Mouse (Mus musculus) limb, embryonic 14.5 days (tissue): Measurements from ENCODE around the gene Stk38. TPM values are rescaled to one million over a fixed set of nuclear protein-coding genes. Genes with fewer than 3 reads are reported as not detected.

Experiments used
- ATAC-seq: fragments of 200-750 bp; cut with Nextera tagmentation; 2 replicates; pipeline ENCODE4 v1.8.0; 2017; ENCODE audit warnings: low read depth, moderate number of reproducible peaks, moderate TSS enrichment; ENCODE audit not compliant: low FRiP score
- DNase-seq: peaks from one replicate; pipeline ENCODE4 v3.0.0-alpha.2; 2015; ENCODE audit warnings: low spot score
- H3K27ac ChIP-seq: fragments of 300-500 bp; sonication (generic); replicated peaks from 2 replicates; pipeline ENCODE4 v1.5.1; 2014; ENCODE audit warnings: low read depth, mild to moderate bottlenecking, low read length, moderate library complexity, mixed read lengths
- H3K27me3 ChIP-seq: fragments of 300-500 bp; sonication (generic); 2 replicates; pipeline ENCODE4 v1.6.1; 2014; ENCODE audit warnings: low read length, mixed read lengths; ENCODE audit not compliant: control insufficient read depth, insufficient read depth
- H3K36me3 ChIP-seq: fragments of 300-500 bp; sonication (generic); 2 replicates; pipeline ENCODE4 v1.6.1; 2014; ENCODE audit warnings: mild to moderate bottlenecking, low read length, moderate library complexity, mixed read lengths; ENCODE audit not compliant: control insufficient read depth, insufficient read depth
- H3K4me1 ChIP-seq: fragments of 300-500 bp; sonication (generic); 2 replicates; pipeline ENCODE4 v1.6.1; 2014; ENCODE audit warnings: antibody characterized with exemption, low read length, mixed read lengths; ENCODE audit not compliant: control insufficient read depth, insufficient read depth
- H3K4me2 ChIP-seq: fragments of 300-500 bp; sonication (generic); replicated peaks from 2 replicates; pipeline ENCODE4 v1.6.1; 2014; ENCODE audit warnings: low read depth, mild to moderate bottlenecking, low read length, moderate library complexity; ENCODE audit not compliant: severe bottlenecking
- H3K4me3 ChIP-seq: fragments of 300-500 bp; sonication (generic); replicated peaks from 2 replicates; pipeline ENCODE4 v1.5.1; 2014; ENCODE audit warnings: low read length
- H3K9ac ChIP-seq: fragments of 300-500 bp; sonication (generic); 2 replicates; pipeline ENCODE4 v1.6.1; 2014; ENCODE audit warnings: mild to moderate bottlenecking, low read depth, low read length, moderate library complexity; ENCODE audit not compliant: severe bottlenecking
- H3K9me3 ChIP-seq: fragments of 300-500 bp; sonication (generic); 2 replicates; pipeline ENCODE4 v1.6.1; 2016; ENCODE audit warnings: low read length; ENCODE audit not compliant: control insufficient read depth
- POLR2A ChIP-seq: fragments of 200-500 bp; IDR thresholded peaks from 2 replicates; pipeline ENCODE4 v1.8.0; 2012; ENCODE audit warnings: inconsistent platforms, mild to moderate bottlenecking, moderate library complexity, borderline replicate concordance; ENCODE audit not compliant: insufficient read depth, insufficient read length; ENCODE audit errors: extremely low read depth
- WGBS: fragments of 180-500 bp; shearing (Covaris S2); extraction: QIAGEN DNeasy Blood & Tissue Kit; methylation state at CpG from one replicate; pipeline ENCODE4 v1.1.7; 2014; 5-methylcytosine and 5-hydroxymethylcytosine counted together
- polyA plus RNA-seq, 2 experiments: library from polyadenylated mRNA; depleted of rRNA in 1 of 2; stranded (reverse) in 1 of 2; unstranded in 1 of 2; fragments of >200 nt; fragmentation: Nextera tagmentation in 1 of 2; extraction: Ambion mirVana in 1 of 2; gene quantifications; 2 replicates each; pipeline versions ENCODE4 v1.2.1 to v1.2.3; 2012 to 2014

Stk38 gene
- polyA plus RNA-seq, 2 experiments = 86.6 to 115 TPM

DNA sequence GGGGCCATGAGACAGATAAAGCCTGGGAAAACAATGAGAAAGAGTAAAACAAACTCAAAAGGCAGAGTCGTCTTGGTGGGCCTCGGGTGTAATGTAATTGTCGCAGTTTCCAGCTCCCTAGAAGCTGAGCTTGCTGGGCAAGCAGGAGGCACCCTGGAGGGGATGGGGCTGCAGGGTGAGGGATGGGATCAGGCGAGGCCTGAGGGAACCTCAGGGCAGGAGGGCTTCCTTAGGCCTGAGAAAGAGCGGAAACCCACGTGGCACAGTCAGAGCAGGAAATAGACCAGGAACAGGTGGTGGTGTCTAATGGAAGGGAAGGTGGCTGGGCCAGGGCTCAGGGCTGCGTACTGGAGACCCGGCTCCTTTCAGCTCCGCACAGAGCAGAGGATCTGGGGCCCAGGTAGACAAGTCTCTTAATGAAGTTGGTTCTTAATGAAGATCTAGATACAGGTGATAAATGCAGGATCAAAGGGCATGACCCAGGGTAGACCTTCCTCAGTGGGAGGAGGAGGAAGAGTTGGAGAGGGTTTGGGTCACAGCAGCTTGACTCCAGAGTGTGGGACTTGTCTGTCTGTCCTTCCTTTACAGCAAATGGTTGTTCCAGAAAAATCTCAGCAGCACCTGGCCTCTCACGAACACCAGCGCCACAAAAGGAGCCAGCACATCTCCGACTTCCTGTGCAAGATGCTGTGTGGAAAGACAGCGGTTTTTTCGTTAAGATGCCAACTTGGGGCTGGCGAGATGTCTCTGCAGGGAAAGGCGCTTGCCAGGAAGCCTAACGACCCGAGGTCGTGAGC is 73.5 kb downstream of the Stk38 start:
- Histone ChIP-seq H3K4me3 (no peak overlapping the region), H3K36me3 (no peaks in the 10 kb centered on the region), H3K9me3 (no peaks in the 10 kb centered on the region), H3K27me3 (no peaks in the 10 kb centered on the region), H3K9ac (no peak overlapping the region), H3K27ac (no peak overlapping the region), H3K4me2 (no peak overlapping the region), H3K4me1 (peaks cover 11% of the 10 kb centered on the region)
- no peak for DNase-seq
- WGBS = 71% methylated on average over 19 of the region's 19 CpGs
- TF ChIP-seq POLR2A = no peak
- ATAC-seq = no peak

GRCm38 (mm10) chr17:28932274-28932673 is 75.5 kb downstream of the Stk38 start:
- no peak overlapping the region for H3K27ac ChIP-seq
- H3K4me2 ChIP-seq = no peak overlapping the region
- no peaks in the 10 kb centered on the region for H3K27me3 ChIP-seq
- DNase-seq (no peak), ATAC-seq (no peak)
- no peaks in the 10 kb centered on the region for H3K36me3 ChIP-seq
- H3K4me1 ChIP-seq = peaks cover 11% of the 10 kb centered on the region
- no peak for TF ChIP-seq POLR2A
- no peak overlapping the region for H3K4me3 ChIP-seq
- H3K9ac ChIP-seq = no peak overlapping the region
- H3K9me3 ChIP-seq = no peaks in the 10 kb centered on the region
- WGBS = 83% methylated on average over 4 of the region's 4 CpGs

- Histone ChIP-seq H3K27ac (no peak overlapping the region), H3K4me1 (peaks cover 11% of the 10 kb centered on the region), H3K9ac (no peak overlapping the region), H3K4me3 (no peak overlapping the region), H3K27me3 (no peaks in the 10 kb centered on the region), H3K9me3 (no peaks in the 10 kb centered on the region), H3K36me3 (no peaks in the 10 kb centered on the region), H3K4me2 (no peak overlapping the region)
- TF ChIP-seq POLR2A = no peak
- WGBS = 89% methylated on average over 18 of the region's 18 CpGs
- ATAC-seq = no peak
- no peak for DNase-seq
Observed at GRCm38 (mm10) chr17:28931436-28932211, 76.2 kb downstream of the Stk38 start.

GRCm38 (mm10) chr17:28930392-28931074 is 77.3 kb downstream of the Stk38 start:
- no peak overlapping the region for H3K4me3 ChIP-seq
- ATAC-seq (peak; percentile 85), DNase-seq (peak; percentile 88)
- peak overlapping the region; percentile 80 for H3K27ac ChIP-seq
- H3K27me3 ChIP-seq = no peaks in the 10 kb centered on the region
- H3K9ac ChIP-seq = peak overlapping the region; percentile 43; the same call in 1 of the 2 replicates
- peak overlapping the region; percentile 13; the same call in 1 of the 2 replicates for H3K4me2 ChIP-seq
- H3K36me3 ChIP-seq = no peaks in the 10 kb centered on the region
- TF ChIP-seq POLR2A = no peak
- peaks cover 11% of the 10 kb centered on the region for H3K4me1 ChIP-seq
- 12% methylated on average over 14 of the region's 14 CpGs for WGBS
- H3K9me3 ChIP-seq = no peaks in the 10 kb centered on the region

DNA sequence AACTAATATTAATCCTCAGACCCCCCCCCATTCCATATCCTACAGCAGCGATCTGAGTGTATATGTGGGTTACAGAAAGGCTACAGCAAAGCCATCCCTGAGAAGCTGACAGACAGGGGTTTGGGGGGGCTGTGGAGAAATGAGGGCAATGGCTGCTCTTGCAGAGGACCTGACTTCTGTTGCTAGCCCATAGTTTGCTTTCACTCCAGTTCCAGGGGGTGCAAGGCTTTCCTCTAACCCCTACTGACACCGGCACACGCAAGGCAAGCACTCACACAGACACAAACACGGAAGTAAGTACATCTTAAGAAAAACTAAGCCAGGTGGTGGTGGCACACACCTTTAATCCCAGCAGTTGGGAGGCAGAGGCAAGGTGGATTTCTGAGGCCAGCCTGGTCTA is 78.4 kb downstream of the Stk38 start:
- Histone ChIP-seq H3K4me1 (peaks cover 11% of the 10 kb centered on the region), H3K27ac (no peak overlapping the region), H3K4me3 (no peak overlapping the region), H3K9me3 (no peaks in the 10 kb centered on the region), H3K36me3 (no peaks in the 10 kb centered on the region), H3K27me3 (no peaks in the 10 kb centered on the region), H3K4me2 (no peak overlapping the region), H3K9ac (no peak overlapping the region)
- DNase-seq (no peak), ATAC-seq (no peak)
- WGBS = 94% methylated on average over 4 of the region's 4 CpGs
- no peak for TF ChIP-seq POLR2A
